ENCODE assay signal across 28 mouse cellular contexts in the genomic region with DNA sequence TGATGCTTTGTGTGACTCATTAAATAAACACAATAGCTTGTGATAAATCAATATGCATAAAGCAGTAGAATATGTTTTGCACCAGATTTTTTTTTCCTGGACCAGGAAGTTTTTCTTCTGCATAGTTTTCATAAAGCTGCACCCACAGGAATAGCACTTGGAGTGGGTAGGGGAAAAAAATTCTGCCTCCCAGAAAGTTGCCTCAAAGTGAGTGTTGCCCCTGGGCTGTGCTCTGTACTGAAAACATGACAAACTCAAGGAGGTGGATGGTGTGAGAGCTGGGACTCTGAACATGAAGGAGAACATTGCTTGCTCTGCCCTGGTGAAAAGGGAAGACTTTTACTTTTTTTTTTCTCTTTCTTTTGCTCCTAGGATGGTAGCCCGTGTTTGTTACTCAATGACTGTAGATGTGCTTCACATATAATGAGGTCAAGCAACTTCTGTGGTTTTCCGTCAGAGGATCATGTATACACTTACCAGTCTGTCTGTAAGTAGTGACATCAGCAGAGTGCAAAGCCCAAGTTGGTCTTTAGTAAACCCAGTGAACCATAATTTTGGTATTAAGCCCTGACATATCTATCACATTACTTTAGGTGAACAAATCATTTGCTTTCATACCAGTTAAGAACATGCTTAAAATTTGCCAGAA.
DNase-seq lines count a peak whose midpoint lies in the region; ATAC-seq lines count a peak whose summit lies in the region.
"Had no signal": no experiment of that assay in that cellular context is flagged by ENCODE, and none has a peak within 500 bp of the region (broad histone marks: within the 10 kb centered on the region; RNA-seq: fewer than 3 reads in every experiment).

No protein-coding gene starts in this region.

- WGBS in embryonic facial prominence, embryonic 14.5 days: 55% methylated on average over 2 of the region's 2 CpGs
- WGBS in embryonic facial prominence, embryonic 10.5 days: 71% methylated on average over 2 of the region's 2 CpGs
- 81% methylated on average over 2 of the region's 2 CpGs for WGBS in hindbrain, embryonic 13.5 days
- WGBS in hindbrain, embryonic 16.5 days: 73% methylated on average over 2 of the region's 2 CpGs

- H3K27ac ChIP-seq in embryonic facial prominence, embryonic 14.5 days (replicated peaks; ENCODE audit: low read depth, low read length): no peak overlapping the region
- no peak overlapping the region for H3K27ac ChIP-seq in embryonic facial prominence, embryonic 10.5 days (replicated peaks)
- H3K27ac ChIP-seq in hindbrain, embryonic 13.5 days: no peak overlapping the region
- H3K27ac ChIP-seq in hindbrain, embryonic 16.5 days (ENCODE audit: low read depth, low read length): no peak overlapping the region
- H3K27ac ChIP-seq: embryonic facial prominence, embryonic 12.5 days; embryonic facial prominence, embryonic 15.5 days; forebrain, embryonic 10.5 days; forebrain, embryonic 12.5 days had no signal

- ATAC-seq in embryonic facial prominence, embryonic 14.5 days (ENCODE audit: low read depth): peak; percentile 73
- ATAC-seq in hindbrain, embryonic 13.5 days (ENCODE audit: low FRiP score): peak; percentile 54
- ATAC-seq in hindbrain, embryonic 16.5 days: no peak
- ATAC-seq: activated CD4-positive, CD25-positive, alpha-beta regulatory T cell, adult 4 months; CD4-positive, CD25-positive, alpha-beta regulatory T cell, adult 4 months; forebrain, embryonic 14.5 days; forebrain, embryonic 16.5 days; Patski had no signal

- H3K36me3 ChIP-seq in embryonic facial prominence, embryonic 14.5 days (ENCODE audit: control insufficient read depth, insufficient read depth, low read length): no peaks in the 10 kb centered on the region
- no peaks in the 10 kb centered on the region for H3K36me3 ChIP-seq in embryonic facial prominence, embryonic 10.5 days (replicated peaks)
- no peaks in the 10 kb centered on the region for H3K36me3 ChIP-seq in hindbrain, embryonic 13.5 days
- H3K36me3 ChIP-seq in hindbrain, embryonic 16.5 days (ENCODE audit: control insufficient read depth, insufficient read depth, low read length): no peaks in the 10 kb centered on the region
- H3K36me3 ChIP-seq: embryonic facial prominence, embryonic 12.5 days; embryonic facial prominence, embryonic 15.5 days; forebrain, embryonic 10.5 days; forebrain, embryonic 12.5 days; G1E had no signal

- no peaks in the 10 kb centered on the region for H3K27me3 ChIP-seq in embryonic facial prominence, embryonic 14.5 days (replicated peaks; ENCODE audit: control insufficient read depth, insufficient read depth, low read length)
- no peaks in the 10 kb centered on the region for H3K27me3 ChIP-seq in embryonic facial prominence, embryonic 10.5 days (replicated peaks; ENCODE audit: low read depth, poor library complexity, severe bottlenecking)
- H3K27me3 ChIP-seq in hindbrain, embryonic 13.5 days: no peaks in the 10 kb centered on the region
- no peaks in the 10 kb centered on the region for H3K27me3 ChIP-seq in hindbrain, embryonic 16.5 days (replicated peaks; ENCODE audit: control insufficient read depth, insufficient read depth, low read length)
- H3K27me3 ChIP-seq: CH12.LX; embryonic facial prominence, embryonic 12.5 days; embryonic facial prominence, embryonic 15.5 days; forebrain, embryonic 12.5 days had no signal

- H3K4me1 ChIP-seq in embryonic facial prominence, embryonic 14.5 days (ENCODE audit: control insufficient read depth, insufficient read depth, low read length): no peaks in the 10 kb centered on the region
- peaks cover 17% of the 10 kb centered on the region; the same call in 1 of the 2 replicates for H3K4me1 ChIP-seq in embryonic facial prominence, embryonic 10.5 days
- H3K4me1 ChIP-seq in hindbrain, embryonic 13.5 days (replicated peaks): 0 out of 2 replicates have a peak, but pooled peaks cover 3% of the 10 kb centered on the region
- H3K4me1 ChIP-seq in hindbrain, embryonic 16.5 days (ENCODE audit: control insufficient read depth, insufficient read depth, low read depth, low read length): no peaks in the 10 kb centered on the region
- H3K4me1 ChIP-seq: embryonic facial prominence, embryonic 12.5 days; embryonic facial prominence, embryonic 15.5 days; forebrain, embryonic 10.5 days; forebrain, embryonic 12.5 days had no signal

- no peak overlapping the region for H3K4me2 ChIP-seq in embryonic facial prominence, embryonic 14.5 days (ENCODE audit: low read depth, low read length)
- no peak overlapping the region for H3K4me2 ChIP-seq in hindbrain, embryonic 13.5 days
- no peak overlapping the region for H3K4me2 ChIP-seq in hindbrain, embryonic 16.5 days (ENCODE audit: low read length)
- H3K4me2 ChIP-seq: embryonic facial prominence, embryonic 12.5 days; embryonic facial prominence, embryonic 15.5 days; forebrain, embryonic 12.5 days had no signal

- H3K9me3 ChIP-seq in embryonic facial prominence, embryonic 14.5 days (ENCODE audit: control insufficient read depth, low read length): no peaks in the 10 kb centered on the region
- no peaks in the 10 kb centered on the region for H3K9me3 ChIP-seq in embryonic facial prominence, embryonic 10.5 days
- H3K9me3 ChIP-seq in hindbrain, embryonic 13.5 days: no peaks in the 10 kb centered on the region
- H3K9me3 ChIP-seq in hindbrain, embryonic 16.5 days (ENCODE audit: control insufficient read depth, low read length): no peaks in the 10 kb centered on the region
- H3K9me3 ChIP-seq: embryonic facial prominence, embryonic 12.5 days; embryonic facial prominence, embryonic 15.5 days; forebrain, embryonic 10.5 days; forebrain, embryonic 12.5 days; G1E had no signal

- no peak overlapping the region for H3K4me3 ChIP-seq in embryonic facial prominence, embryonic 14.5 days (ENCODE audit: low read depth, low read length)
- H3K4me3 ChIP-seq in embryonic facial prominence, embryonic 10.5 days: no peak overlapping the region
- H3K4me3 ChIP-seq in hindbrain, embryonic 13.5 days: no peak overlapping the region
- H3K4me3 ChIP-seq in hindbrain, embryonic 16.5 days (ENCODE audit: low read length): no peak overlapping the region
- H3K4me3 ChIP-seq: embryonic facial prominence, embryonic 12.5 days; embryonic facial prominence, embryonic 15.5 days; erythroblast, embryonic 14.5 days; forebrain, embryonic 10.5 days; forebrain, embryonic 12.5 days had no signal

- no peak overlapping the region for H3K9ac ChIP-seq in embryonic facial prominence, embryonic 14.5 days (ENCODE audit: low read depth, low read length)
- no peak overlapping the region for H3K9ac ChIP-seq in hindbrain, embryonic 13.5 days
- H3K9ac ChIP-seq in hindbrain, embryonic 16.5 days (ENCODE audit: low read depth, low read length): no peak overlapping the region
- H3K9ac ChIP-seq: embryonic facial prominence, embryonic 12.5 days; embryonic facial prominence, embryonic 15.5 days; forebrain, embryonic 12.5 days had no signal

- no peak for DNase-seq in embryonic facial prominence, embryonic 14.5 days (ENCODE audit: low spot score)
- no peak for DNase-seq in embryonic facial prominence, embryonic 10.5 days (ENCODE audit: low spot score)
- DNase-seq in brain, adult 2 months (ENCODE audit: low read depth, low spot score): peak; percentile 31
- DNase-seq: adrenal gland, adult 8-10 months; adrenal gland, postnatal 14 days; adrenal gland, postnatal 36 days; B cell, adult 2 months; cerebellum, adult 11 months; cerebellum, adult 18-20 months; cerebellum, adult 8-10 months; cerebellum, adult 9-11 months; cerebellum, postnatal 14 days; cerebellum, postnatal 36 days; embryo, embryonic 11 days had no signal
